Mouse (Mus musculus) liver, adult 2 months (tissue): ENCODE measurements at regions not wholly inside any gene's neighbourhood (a gene's known extent, or its start where the extent isn't known, plus 50 kb on each side); places are given as distances from the start of the nearest gene placed in this dataset.

Experiments used
- DNase-seq: peaks from one replicate; pipeline ENCODE4 v3.0.0-alpha.2; 2011; ENCODE audit warnings: low read depth, low spot score; ENCODE audit errors: extremely low read depth
- H3K27ac ChIP-seq: fragments of 200-500 bp; replicated peaks from 2 replicates; pipeline ENCODE4 v1.5.1; 2012; ENCODE audit warnings: low read depth, mild to moderate bottlenecking, control low read depth, inconsistent platforms, low read length; ENCODE audit not compliant: insufficient read depth
- H3K27me3 ChIP-seq: fragments of 200-500 bp; 2 replicates; pipeline ENCODE4 v1.6.1; 2012; ENCODE audit warnings: mild to moderate bottlenecking, moderate library complexity, low read length, inconsistent platforms; ENCODE audit not compliant: control insufficient read depth, insufficient read depth
- H3K36me3 ChIP-seq: fragments of 200-500 bp; 2 replicates; pipeline ENCODE4 v1.6.1; 2012; ENCODE audit warnings: low read length, inconsistent platforms; ENCODE audit not compliant: control insufficient read depth, insufficient read depth
- H3K4me1 ChIP-seq: fragments of 200-500 bp; 2 replicates; pipeline ENCODE4 v1.6.1; 2011; ENCODE audit warnings: low read length; ENCODE audit not compliant: control insufficient read depth, insufficient read depth
- H3K4me3 ChIP-seq: fragments of 200-500 bp; 2 replicates; pipeline ENCODE4 v1.5.1; 2011; ENCODE audit warnings: low read depth, mild to moderate bottlenecking, control low read depth, low read length, moderate library complexity; ENCODE audit not compliant: insufficient read depth
- H3K79me2 ChIP-seq: fragments of 200-500 bp; 2 replicates; pipeline ENCODE4 v1.6.1; 2012; ENCODE audit warnings: inconsistent platforms, mild to moderate bottlenecking, low read length, moderate library complexity; ENCODE audit not compliant: control insufficient read depth, insufficient read depth
- H3K9ac ChIP-seq: fragments of 200-500 bp; 2 replicates; pipeline ENCODE4 v1.6.1; 2012; ENCODE audit warnings: low read depth, mild to moderate bottlenecking, control low read depth, inconsistent platforms, low read length
- CTCF ChIP-seq: fragments of 200-500 bp; IDR thresholded peaks from 2 replicates; pipeline ENCODE4 v1.5.1; 2011; ENCODE audit warnings: low read depth, low read length, control low read depth
- POLR2A ChIP-seq: fragments of 200-500 bp; IDR thresholded peaks from 2 replicates; pipeline ENCODE4 v1.6.1; 2011; ENCODE audit warnings: low read length, control low read depth; ENCODE audit not compliant: insufficient read depth; ENCODE audit errors: extremely low read depth
- WGBS: fragments of 180-500 bp; shearing (Covaris S2); methylation state at CpG from one replicate; pipeline ENCODE4 v1.1.7; 2018; 5-methylcytosine and 5-hydroxymethylcytosine counted together

- no peak for DNase-seq
- no peaks in the 10 kb centered on the region for H3K36me3 ChIP-seq
- no peak for TF ChIP-seq POLR2A
- no peak for TF ChIP-seq CTCF
- no peaks in the 10 kb centered on the region for H3K79me2 ChIP-seq
- no peaks in the 10 kb centered on the region for H3K4me1 ChIP-seq
- no peak overlapping the region for H3K4me3 ChIP-seq
- no peak overlapping the region for H3K9ac ChIP-seq
- 89% methylated on average over 10 of the region's 10 CpGs for WGBS
- H3K27ac ChIP-seq: no peak overlapping the region
- no peaks in the 10 kb centered on the region for H3K27me3 ChIP-seq
Measured at GRCm38 (mm10) chr10:111111020-111111419, 53.5 kb upstream of the Osbpl8 start.

GRCm38 (mm10) chr10:111108658-111109633 is 55.6 kb upstream of the Osbpl8 start:
- Histone ChIP-seq H3K27me3 (no peaks in the 10 kb centered on the region), H3K79me2 (no peaks in the 10 kb centered on the region), H3K4me3 (no peak overlapping the region), H3K27ac (no peak overlapping the region), H3K36me3 (no peaks in the 10 kb centered on the region), H3K9ac (no peak overlapping the region), H3K4me1 (no peaks in the 10 kb centered on the region)
- WGBS: 42% methylated on average over 24 of the region's 24 CpGs
- TF ChIP-seq CTCF (peak; percentile 63; the same call in 1 of the 2 replicates), POLR2A (no peak)
- DNase-seq: peak; percentile 25

DNA sequence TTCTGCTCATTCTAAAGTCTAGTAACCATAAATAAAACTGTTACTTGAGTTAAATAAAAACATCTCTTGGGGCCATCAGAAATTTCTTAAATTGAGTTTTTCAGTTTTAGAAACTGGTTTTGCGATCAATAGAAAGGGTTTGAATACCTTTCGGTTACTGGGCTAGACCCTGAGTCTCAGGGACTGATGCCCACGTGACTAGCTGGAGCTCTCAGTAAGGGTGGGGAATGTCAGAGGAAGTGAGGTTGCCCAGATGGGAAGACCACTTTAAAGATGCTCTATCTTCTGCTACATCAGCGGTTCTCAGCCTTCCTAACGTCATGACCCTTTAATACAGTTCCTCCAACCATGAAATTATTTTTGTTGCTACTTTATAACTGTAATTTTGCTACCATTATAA is 56.7 kb upstream of the Osbpl8 start:
- 80% methylated on average over 5 of the region's 5 CpGs for WGBS
- Histone ChIP-seq H3K4me3 (no peak overlapping the region), H3K4me1 (no peaks in the 10 kb centered on the region), H3K36me3 (no peaks in the 10 kb centered on the region), H3K27me3 (no peaks in the 10 kb centered on the region), H3K9ac (no peak overlapping the region), H3K79me2 (no peaks in the 10 kb centered on the region), H3K27ac (no peak overlapping the region)
- DNase-seq: no peak
- TF ChIP-seq POLR2A (no peak), CTCF (no peak)

- Histone ChIP-seq H3K4me1 (no peaks in the 10 kb centered on the region), H3K9ac (no peak overlapping the region), H3K4me3 (no peak overlapping the region), H3K79me2 (no peaks in the 10 kb centered on the region), H3K36me3 (no peaks in the 10 kb centered on the region), H3K27me3 (no peaks in the 10 kb centered on the region), H3K27ac (no peak overlapping the region)
- peak; percentile 66 for TF ChIP-seq CTCF
- TF ChIP-seq POLR2A: no peak
- DNase-seq: peak; percentile 58
- WGBS: 58% methylated on average over 7 of the region's 7 CpGs
Measured at GRCm38 (mm10) chr10:111107387-111107786, 57.2 kb upstream of the Osbpl8 start.

DNA sequence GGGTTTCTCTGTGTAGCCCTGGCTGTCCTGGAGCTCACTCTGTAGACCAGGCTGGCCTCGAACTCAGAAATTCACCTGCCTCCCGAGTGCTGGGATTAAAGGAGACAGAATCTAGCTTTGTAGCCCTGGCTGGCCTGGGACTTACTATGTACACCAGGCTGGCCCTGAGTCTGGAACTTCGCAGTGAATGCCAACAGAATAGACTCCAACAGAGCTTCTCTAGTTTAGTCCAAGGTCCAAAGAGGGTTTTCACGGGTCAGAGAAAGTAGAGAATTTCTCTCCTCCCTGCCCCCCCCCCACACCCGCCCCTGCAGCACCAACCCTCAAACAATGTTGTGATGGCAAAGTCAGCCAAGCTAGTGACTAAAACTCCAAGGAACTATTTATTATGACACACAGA is 58.1 kb upstream of the Osbpl8 start:
- no peaks in the 10 kb centered on the region for H3K4me1 ChIP-seq
- no peak overlapping the region for H3K27ac ChIP-seq
- no peaks in the 10 kb centered on the region for H3K36me3 ChIP-seq
- no peak overlapping the region for H3K4me3 ChIP-seq
- WGBS: 49% methylated on average over 5 of the region's 5 CpGs
- no peak overlapping the region for H3K9ac ChIP-seq
- H3K27me3 ChIP-seq: no peaks in the 10 kb centered on the region
- H3K79me2 ChIP-seq: no peaks in the 10 kb centered on the region
- no peak for TF ChIP-seq POLR2A
- TF ChIP-seq CTCF: no peak
- DNase-seq: peak; percentile 60

GRCm38 (mm10) chr10:111105662-111106061 is 58.9 kb upstream of the Osbpl8 start:
- no peaks in the 10 kb centered on the region for H3K36me3 ChIP-seq
- no peak overlapping the region for H3K27ac ChIP-seq
- H3K79me2 ChIP-seq: no peaks in the 10 kb centered on the region
- no peak for DNase-seq
- WGBS: 97% methylated on average over 5 of the region's 5 CpGs
- H3K4me3 ChIP-seq: no peak overlapping the region
- no peak overlapping the region for H3K9ac ChIP-seq
- H3K27me3 ChIP-seq: no peaks in the 10 kb centered on the region
- no peak for TF ChIP-seq CTCF
- TF ChIP-seq POLR2A: no peak
- H3K4me1 ChIP-seq: no peaks in the 10 kb centered on the region
